Mouse (Mus musculus) bone marrow macrophage, adult 2 months (primary cell): Measurements from ENCODE around the gene Serpina1c.

ENCODE experiments used
- CTCF ChIP-seq: IDR thresholded peaks from 2 replicates; pipeline ENCODE4 v1.5.1; 2012; ENCODE audit warnings: low read depth, mild to moderate bottlenecking, low read length, moderate library complexity
- POLR2A ChIP-seq: IDR thresholded peaks from 2 replicates; pipeline ENCODE4 v1.6.1; 2012; ENCODE audit warnings: mild to moderate bottlenecking, low read depth, low read length, borderline replicate concordance

DNA sequence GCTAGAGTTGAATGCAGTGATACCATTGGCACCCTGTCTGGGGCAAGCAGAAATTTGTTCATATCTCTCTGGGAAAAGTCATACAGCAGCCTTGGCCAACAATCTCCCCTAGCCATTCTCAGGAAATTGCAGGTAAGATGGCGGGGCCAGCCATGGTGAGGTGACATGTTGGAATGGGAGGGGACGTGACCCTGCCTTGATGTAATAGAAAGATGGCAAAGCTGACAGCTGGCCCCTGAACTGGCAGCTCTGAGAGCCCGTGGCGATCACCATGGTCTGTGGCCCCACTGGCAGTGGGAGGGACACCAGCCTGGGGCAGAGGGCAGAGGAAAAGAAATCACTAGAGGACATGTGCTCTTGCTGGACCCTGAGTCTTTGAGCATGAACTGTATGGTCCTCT lies 41.6 kb upstream of the Serpina1c start:
- no peak for TF ChIP-seq CTCF
- no peak for TF ChIP-seq POLR2A
